In the genomic region with DNA sequence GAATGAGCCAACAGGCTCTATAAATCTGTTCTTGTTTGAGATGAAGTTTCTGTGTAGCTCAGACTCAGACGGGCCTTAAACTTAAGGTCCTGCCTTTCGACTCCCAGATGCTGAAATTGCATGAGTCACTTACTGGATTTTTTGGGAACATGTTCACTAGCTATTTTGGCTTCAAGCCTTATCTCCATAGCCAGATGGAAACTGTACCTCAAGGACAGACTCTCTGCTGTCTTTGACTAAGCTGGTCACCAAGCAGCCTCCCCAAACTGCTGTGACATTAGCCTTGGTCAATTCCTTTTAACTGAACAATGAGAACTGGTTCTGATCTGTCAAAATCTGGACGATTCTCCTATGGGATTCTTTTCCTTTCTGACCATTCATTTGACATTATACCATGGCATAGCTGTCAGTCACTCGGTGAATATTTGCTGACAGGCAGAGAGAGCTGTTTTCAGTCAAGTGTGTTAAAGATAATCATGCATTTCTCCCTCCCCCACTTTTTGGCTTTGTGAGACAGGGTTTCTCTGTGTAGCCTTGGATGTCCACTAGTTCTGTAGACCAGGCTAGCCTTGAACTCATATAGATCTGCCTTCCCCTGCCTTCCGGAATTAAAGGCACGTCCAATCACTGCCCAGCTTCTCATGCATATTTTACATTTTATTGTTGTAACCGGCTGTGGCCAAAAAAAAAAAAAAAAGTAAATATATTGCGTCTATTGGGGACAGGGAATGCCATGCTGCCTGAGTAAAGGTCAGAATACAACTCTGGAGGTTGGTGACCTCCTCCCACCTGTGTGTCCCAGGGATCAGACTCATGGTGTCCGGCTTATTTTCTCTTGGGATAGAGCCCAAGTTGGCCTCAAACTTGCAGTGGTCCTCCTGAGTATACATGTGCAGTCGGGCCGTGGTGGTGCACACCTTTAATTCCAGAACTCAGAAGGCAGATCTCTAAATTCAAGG, we compare ENCODE assay signal across 17 mouse cellular contexts. TPM values are rescaled to one million over a fixed set of nuclear protein-coding genes. Genes with fewer than 3 reads are reported as not detected.
DNase-seq lines count a peak whose midpoint lies in the region; ATAC-seq lines count a peak whose summit lies in the region.
"Had no signal": no experiment of that assay in that cellular context is flagged by ENCODE, and none has a peak within 500 bp of the region (broad histone marks: within the 10 kb centered on the region; RNA-seq: fewer than 3 reads in every experiment).

No protein-coding gene starts in this region.

- no peak overlapping the region for H3K9ac ChIP-seq in heart, embryonic 11.5 days (ENCODE audit: low read depth, low read length)
- H3K9ac ChIP-seq: hindbrain, embryonic 13.5 days; midbrain, embryonic 12.5 days; neural tube, embryonic 12.5 days had no signal

- peak; percentile 56 to 75 for DNase-seq in heart, adult 18-20 months
- peak; percentile 21 for DNase-seq in heart, postnatal 4 days
- DNase-seq in skeletal muscle tissue, adult 2 months (ENCODE audit: low read depth, low spot score), result peak; percentile 58
- DNase-seq in layer of hippocampus, adult 9-11 months, result no peak
- DNase-seq in right cerebral cortex, postnatal 4 days, result no peak
- DNase-seq: gastrocnemius, postnatal 36 days; kidney, adult 2 months; right cerebral cortex, adult 18-20 months; thymus, postnatal 14 days had no signal

- H3K4me2 ChIP-seq in heart, embryonic 11.5 days, result no peak overlapping the region
- H3K4me2 ChIP-seq: hindbrain, embryonic 13.5 days; midbrain, embryonic 12.5 days; neural tube, embryonic 12.5 days had no signal

- 73% methylated on average over 11 of the region's 11 CpGs for WGBS in heart, embryonic 11.5 days (ENCODE audit: insufficient replicate concordance)

- no peak overlapping the region for H3K27ac ChIP-seq in heart, embryonic 11.5 days (ENCODE audit: low read depth, low read length)
- H3K27ac ChIP-seq in brown adipose tissue, adult 24 weeks (replicated peaks; ENCODE audit: low read depth, low read length), result peak overlapping the region; percentile 43; the same call in 1 of the 2 replicates
- H3K27ac ChIP-seq: hindbrain, embryonic 13.5 days; layer of hippocampus, adult 2 months; midbrain, embryonic 12.5 days; neural tube, embryonic 12.5 days had no signal

- H3K27me3 ChIP-seq in heart, embryonic 11.5 days (ENCODE audit: control insufficient read depth, insufficient read depth, low read length), result no peaks in the 10 kb centered on the region
- H3K27me3 ChIP-seq: hindbrain, embryonic 13.5 days; midbrain, embryonic 12.5 days; neural tube, embryonic 12.5 days; Patski had no signal

- no peak overlapping the region for H3K4me3 ChIP-seq in heart, embryonic 11.5 days (ENCODE audit: low read depth, low read length)
- no peak overlapping the region for H3K4me3 ChIP-seq in brown adipose tissue, adult 24 weeks (ENCODE audit: insufficient read depth, low read depth, low read length)
- H3K4me3 ChIP-seq: hindbrain, embryonic 13.5 days; layer of hippocampus, adult 2 months; midbrain, embryonic 12.5 days; neural tube, embryonic 12.5 days had no signal

- no peak for ATAC-seq in heart, embryonic 11.5 days (replicated peaks; ENCODE audit: insufficient number of reproducible peaks, low FRiP score, low TSS enrichment)
- ATAC-seq: CD4-positive, CD25-positive, alpha-beta regulatory T cell, adult 4 months; Patski had no signal

- no peaks in the 10 kb centered on the region for H3K9me3 ChIP-seq in heart, embryonic 11.5 days (replicated peaks; ENCODE audit: control insufficient read depth, low read length)
- H3K9me3 ChIP-seq: hindbrain, embryonic 13.5 days; midbrain, embryonic 12.5 days; neural tube, embryonic 12.5 days had no signal

- H3K36me3 ChIP-seq in heart, embryonic 11.5 days (ENCODE audit: control insufficient read depth, insufficient read depth, low read length), result no peaks in the 10 kb centered on the region
- H3K36me3 ChIP-seq: hindbrain, embryonic 13.5 days; midbrain, embryonic 12.5 days; neural tube, embryonic 12.5 days had no signal

- peaks cover 10% of the 10 kb centered on the region; the same call in 1 of the 2 replicates for H3K4me1 ChIP-seq in heart, embryonic 11.5 days (ENCODE audit: control insufficient read depth, insufficient read depth, low read length)
- H3K4me1 ChIP-seq in brown adipose tissue, adult 24 weeks (ENCODE audit: control insufficient read depth, insufficient read depth, insufficient read length, low read length), result peaks cover 19% of the 10 kb centered on the region

RNA-seq across cellular contexts. Expression of a gene that starts 57.9 kb away (rescaled TPM):
- total RNA-seq in heart, adult 18-20 months (2021), result 10 to 100 TPM; 18.7 to 21.8 TPM
- 13.2 and 17.5 TPM in 2 replicates for polyA plus RNA-seq in heart, embryonic 11.5 days (2014; fragmentation: Nextera tagmentation; extraction: Ambion mirVana)
- polyA plus RNA-seq in brown adipose tissue, adult 24 weeks (2012; ENCODE audit: insufficient read depth, insufficient read length, missing spikeins), result 10.5 and 11.9 TPM in 2 replicates
- total RNA-seq in heart, postnatal 4 days (2021), result 10 to 100 TPM; 15.2 to 17.6 TPM

Comparison
In these comparisons a context has a peak if more than half of its experiments do, and no peak if none do; other contexts are left out.
1. DNase-seq: peak in heart, adult 18-20 months (2 of 2), heart, postnatal 4 days (single experiment) and skeletal muscle tissue, adult 2 months (single experiment); none in layer of hippocampus, adult 9-11 months (single experiment) and right cerebral cortex, postnatal 4 days (single experiment).